Mouse (Mus musculus) limb, embryonic 12.5 days (tissue): ENCODE measurements around the gene Zfyve16. TPM values are rescaled to one million over a fixed set of nuclear protein-coding genes. Genes with fewer than 3 reads are reported as not detected.

Experiments used
- ATAC-seq: fragments of 200-750 bp; cut with Nextera tagmentation; 2 replicates; pipeline ENCODE4 v1.8.0; 2017; ENCODE audit warnings: low read depth, moderate TSS enrichment; ENCODE audit not compliant: insufficient number of reproducible peaks, insufficient read depth, low FRiP score, low TSS enrichment
- H3K27ac ChIP-seq: fragments of 300-500 bp; sonication (generic); 2 replicates; pipeline ENCODE4 v1.5.1; 2016; ENCODE audit warnings: mild to moderate bottlenecking, moderate library complexity
- H3K27me3 ChIP-seq: fragments of 300-500 bp; sonication (generic); 2 replicates; pipeline ENCODE4 v1.6.1; 2016; ENCODE audit warnings: mild to moderate bottlenecking, moderate library complexity
- H3K36me3 ChIP-seq: fragments of 300-500 bp; sonication (generic); 2 replicates; pipeline ENCODE4 v1.6.1; 2016; ENCODE audit warnings: mild to moderate bottlenecking, moderate library complexity
- H3K4me1 ChIP-seq: fragments of 300-500 bp; sonication (generic); replicated peaks from 2 replicates; pipeline ENCODE4 v1.6.1; 2016
- H3K4me2 ChIP-seq: fragments of 300-500 bp; sonication (generic); 2 replicates; pipeline ENCODE4 v1.6.1; 2016; ENCODE audit warnings: mild to moderate bottlenecking, moderate library complexity
- H3K4me3 ChIP-seq: fragments of 300-500 bp; sonication (generic); replicated peaks from 2 replicates; pipeline ENCODE4 v1.5.1; 2016; ENCODE audit warnings: mild to moderate bottlenecking
- H3K9ac ChIP-seq: fragments of 300-500 bp; sonication (generic); replicated peaks from 2 replicates; pipeline ENCODE4 v1.6.1; 2016; ENCODE audit warnings: mild to moderate bottlenecking, moderate library complexity
- H3K9me3 ChIP-seq: fragments of 300-500 bp; sonication (generic); 2 replicates; pipeline ENCODE4 v1.6.1; 2016; ENCODE audit warnings: mild to moderate bottlenecking, moderate library complexity
- WGBS: fragments of 180-500 bp; shearing (Covaris S2); methylation state at CpG from one replicate; pipeline ENCODE4 v1.1.7; 2016; 5-methylcytosine and 5-hydroxymethylcytosine counted together
- polyA plus RNA-seq: library from polyadenylated mRNA; unstranded; fragments of >200 nt; fragmentation: Nextera tagmentation; extraction: Ambion mirVana; gene quantifications from 2 replicates; pipeline ENCODE4 v1.2.1, GENCODE M21; 2016

The Zfyve16 gene
- polyA plus RNA-seq, result 13.8 and 14.9 TPM in 2 replicates

- peak within 1 kb of the TSS; percentile 83 for H3K9ac ChIP-seq
- H3K4me2 ChIP-seq, result peak within 1 kb of the TSS; percentile 68
- no peaks in the 10 kb centered on the region for H3K27me3 ChIP-seq
- H3K4me3 ChIP-seq, result peak within 1 kb of the TSS; percentile 77
- H3K27ac ChIP-seq, result peak within 1 kb of the TSS; percentile 92
- no peaks in the 10 kb centered on the region for H3K4me1 ChIP-seq
- no peaks in the 10 kb centered on the region for H3K9me3 ChIP-seq
- under 1% methylated on average over 46 of the region's 46 CpGs for WGBS
- no peaks in the 10 kb centered on the region; the same call in 1 of the 2 replicates for H3K36me3 ChIP-seq
- ATAC-seq, result peak; percentile 98
Measured at GRCm38 (mm10) chr13:92530721-92531211, at the start of gene Zfyve16. TSS of gene Zfyve16 (minus strand) at chr13:92530868.

GRCm38 (mm10) chr13:92578210-92578609 lies 47.5 kb upstream of the Zfyve16 start:
- Histone ChIP-seq H3K9me3 (no peaks in the 10 kb centered on the region; the same call in 1 of the 2 replicates), H3K36me3 (no peaks in the 10 kb centered on the region), H3K4me1 (no peaks in the 10 kb centered on the region), H3K4me3 (no peak overlapping the region), H3K27me3 (peaks cover 19% of the 10 kb centered on the region; the same call in 1 of the 2 replicates), H3K9ac (no peak overlapping the region), H3K4me2 (no peak overlapping the region), H3K27ac (no peak overlapping the region)
- WGBS, result 75% methylated on average over 4 of the region's 4 CpGs
- no peak for ATAC-seq

- 83% methylated on average over 6 of the region's 6 CpGs for WGBS
- Histone ChIP-seq H3K27me3 (peaks cover 23% of the 10 kb centered on the region; the same call in 1 of the 2 replicates), H3K27ac (no peak overlapping the region), H3K36me3 (no peaks in the 10 kb centered on the region), H3K9ac (no peak overlapping the region), H3K4me2 (no peak overlapping the region), H3K9me3 (no peaks in the 10 kb centered on the region; the same call in 1 of the 2 replicates), H3K4me3 (no peak overlapping the region), H3K4me1 (no peaks in the 10 kb centered on the region)
- no peak for ATAC-seq
Measured at GRCm38 (mm10) chr13:92576688-92577087, 46.0 kb upstream of the Zfyve16 start.

GRCm38 (mm10) chr13:92576072-92576471 lies 45.4 kb upstream of the Zfyve16 start, which contains the start of gene Spz1:
TSS of gene Spz1 (minus strand) at chr13:92576172.
- Histone ChIP-seq H3K9me3 (no peaks in the 10 kb centered on the region; the same call in 1 of the 2 replicates), H3K36me3 (no peaks in the 10 kb centered on the region), H3K4me1 (no peaks in the 10 kb centered on the region), H3K27me3 (peaks cover 25% of the 10 kb centered on the region; the same call in 1 of the 2 replicates), H3K9ac (no peak within 1 kb of the TSS), H3K4me3 (no peak within 1 kb of the TSS), H3K27ac (no peak within 1 kb of the TSS), H3K4me2 (no peak within 1 kb of the TSS)
- no peak for ATAC-seq

GRCm38 (mm10) chr13:92559429-92559828 lies 28.8 kb upstream of the Zfyve16 start:
- peaks cover 20% of the 10 kb centered on the region for H3K27me3 ChIP-seq
- WGBS, result 76% methylated on average over 5 of the region's 5 CpGs
- no peak overlapping the region for H3K27ac ChIP-seq
- no peak overlapping the region for H3K9ac ChIP-seq
- H3K4me3 ChIP-seq, result no peak overlapping the region
- no peak overlapping the region for H3K4me2 ChIP-seq
- no peaks in the 10 kb centered on the region for H3K4me1 ChIP-seq
- no peak for ATAC-seq
- no peaks in the 10 kb centered on the region for H3K36me3 ChIP-seq
- H3K9me3 ChIP-seq, result no peaks in the 10 kb centered on the region

GRCm38 (mm10) chr13:92557229-92557628 lies 26.6 kb upstream of the Zfyve16 start:
- Histone ChIP-seq H3K4me1 (no peaks in the 10 kb centered on the region), H3K36me3 (no peaks in the 10 kb centered on the region), H3K9ac (no peak overlapping the region), H3K27me3 (peaks cover 5% of the 10 kb centered on the region), H3K4me3 (no peak overlapping the region), H3K9me3 (peaks cover 5% of the 10 kb centered on the region; the same call in 1 of the 2 replicates), H3K27ac (no peak overlapping the region), H3K4me2 (no peak overlapping the region)
- ATAC-seq, result no peak
- 40% methylated on average over 2 of the region's 2 CpGs for WGBS

- Histone ChIP-seq H3K27me3 (peaks cover 5% of the 10 kb centered on the region), H3K36me3 (no peaks in the 10 kb centered on the region), H3K9ac (no peak overlapping the region), H3K4me3 (no peak overlapping the region), H3K4me1 (no peaks in the 10 kb centered on the region), H3K4me2 (no peak overlapping the region), H3K9me3 (peaks cover 12% of the 10 kb centered on the region), H3K27ac (no peak overlapping the region)
- ATAC-seq, result no peak
- WGBS, result 18% methylated on average over 8 of the region's 8 CpGs
Measured at GRCm38 (mm10) chr13:92556458-92557126, 25.9 kb upstream of the Zfyve16 start.

- H3K4me3 ChIP-seq, result no peak overlapping the region
- H3K36me3 ChIP-seq, result no peaks in the 10 kb centered on the region
- no peaks in the 10 kb centered on the region for H3K27me3 ChIP-seq
- 71% methylated on average over 4 of the region's 4 CpGs for WGBS
- H3K4me2 ChIP-seq, result no peak overlapping the region
- no peak for ATAC-seq
- peaks cover 22% of the 10 kb centered on the region for H3K9me3 ChIP-seq
- no peak overlapping the region for H3K27ac ChIP-seq
- H3K9ac ChIP-seq, result no peak overlapping the region
- H3K4me1 ChIP-seq, result no peaks in the 10 kb centered on the region
Measured at GRCm38 (mm10) chr13:92547093-92547492, 16.4 kb upstream of the Zfyve16 start.

- Histone ChIP-seq H3K4me1 (no peaks in the 10 kb centered on the region), H3K9ac (no peak overlapping the region), H3K27me3 (no peaks in the 10 kb centered on the region), H3K36me3 (no peaks in the 10 kb centered on the region), H3K4me2 (no peak overlapping the region), H3K9me3 (no peaks in the 10 kb centered on the region), H3K27ac (no peak overlapping the region), H3K4me3 (no peak overlapping the region)
- ATAC-seq, result no peak
- WGBS, result 83% methylated on average over 6 of the region's 6 CpGs
Measured at GRCm38 (mm10) chr13:92540997-92541396, 10.3 kb upstream of the Zfyve16 start.

- no peaks in the 10 kb centered on the region for H3K9me3 ChIP-seq
- H3K27ac ChIP-seq, result no peak overlapping the region
- 37% methylated on average over 4 of the region's 4 CpGs for WGBS
- H3K4me1 ChIP-seq, result no peaks in the 10 kb centered on the region
- no peak overlapping the region for H3K4me3 ChIP-seq
- ATAC-seq, result no peak
- H3K27me3 ChIP-seq, result no peaks in the 10 kb centered on the region
- H3K36me3 ChIP-seq, result no peaks in the 10 kb centered on the region
- no peak overlapping the region for H3K9ac ChIP-seq
- no peak overlapping the region for H3K4me2 ChIP-seq
Measured at GRCm38 (mm10) chr13:92539126-92539525, 8.5 kb upstream of the Zfyve16 start.

GRCm38 (mm10) chr13:92533801-92534200 lies 3.1 kb upstream of the Zfyve16 start:
- Histone ChIP-seq H3K36me3 (no peaks in the 10 kb centered on the region), H3K9ac (no peak overlapping the region), H3K27ac (no peak overlapping the region), H3K4me2 (no peak overlapping the region), H3K4me3 (no peak overlapping the region), H3K27me3 (no peaks in the 10 kb centered on the region), H3K9me3 (no peaks in the 10 kb centered on the region), H3K4me1 (no peaks in the 10 kb centered on the region)
- 53% methylated on average over 2 of the region's 2 CpGs for WGBS
- ATAC-seq, result no peak
